Mouse (Mus musculus): ENCODE results near the gene Myb. TPM values are rescaled to one million over a fixed set of nuclear protein-coding genes. Genes with fewer than 3 reads are reported as not detected.

The Myb gene
- total RNA-seq, 1 experiment, result 2.4 TPM

- Histone ChIP-seq H3K4me1 (ENCODE audit: control insufficient read depth in 2 of 2, insufficient read depth in 2 of 2, low read length in 2 of 2, poor library complexity in 1 of 2) (no peaks in the 10 kb centered on the region), H3K36me3 (ENCODE audit: control insufficient read depth, insufficient read depth, low read length, poor library complexity, severe bottlenecking) (no peaks in the 10 kb centered on the region), H3K27ac (ENCODE audit: insufficient read depth, low read depth, low read length, poor library complexity, severe bottlenecking) (no peak overlapping the region), H3K9me3 (ENCODE audit: control insufficient read depth, insufficient read depth, low read depth, low read length) (no peaks in the 10 kb centered on the region), H3K4me3 (ENCODE audit: insufficient read depth in 1 of 2, low read depth in 1 of 2, low read length in 2 of 2, poor library complexity in 1 of 2, severe bottlenecking in 1 of 2) (no peak overlapping the region), H3K9ac (ENCODE audit: insufficient read depth, low read depth, low read length, poor library complexity, severe bottlenecking) (no peak overlapping the region)
- TF ChIP-seq MAFK (IDR thresholded peaks at IDR 0.05; ENCODE audit: insufficient read depth, low read depth, low read length) (no peak), HCFC1 (IDR thresholded peaks at IDR 0.05; ENCODE audit: borderline replicate concordance, insufficient read depth, low read length) (no peak), ZC3H11A (IDR thresholded peaks at IDR 0.05; ENCODE audit: borderline replicate concordance, low read depth, low read length) (no peak), ZNF384 (IDR thresholded peaks at IDR 0.05; ENCODE audit: low read depth, low read length) (no peak), CHD2 (IDR thresholded peaks at IDR 0.05; ENCODE audit: low read depth, low read length) (no peak)
- in situ Hi-C loops (cut with MboI; ENCODE audit: low sequenced_read_pairs in 2 of 2, unreplicated experiment in 2 of 2), result no loop called here
- no peak for DNase-seq (ENCODE audit: low read depth, low spot score)
Measured at GRCm38 (mm10) chr10:21167842-21168241, 7.1 kb upstream of the Myb start.

DNA sequence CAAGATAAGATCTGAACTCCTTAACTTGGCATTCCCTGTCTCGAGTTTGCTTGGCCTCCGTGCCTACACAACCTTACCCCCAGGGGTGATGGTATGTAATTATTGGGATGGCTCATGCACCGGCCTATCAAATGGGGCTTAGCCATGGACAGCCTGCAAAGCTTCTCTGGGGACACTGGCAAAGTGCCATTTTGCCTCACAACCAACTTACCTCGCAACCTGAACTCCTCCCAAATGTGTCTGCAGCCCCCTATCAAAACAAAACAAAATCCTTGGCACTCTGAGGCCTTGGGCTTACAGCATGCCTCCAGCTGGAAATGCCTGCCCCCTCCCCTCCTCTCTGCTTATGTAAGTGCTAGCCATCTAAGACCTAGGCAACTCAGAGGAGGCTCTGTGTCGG is 6.4 kb upstream of the Myb start:
- H3K4me1 ChIP-seq (ENCODE audit: control insufficient read depth in 2 of 2, insufficient read depth in 2 of 2, low read length in 2 of 2, poor library complexity in 1 of 2), result no peaks in the 10 kb centered on the region
- H3K36me3 ChIP-seq (ENCODE audit: control insufficient read depth, insufficient read depth, low read length, poor library complexity, severe bottlenecking), result no peaks in the 10 kb centered on the region
- no peak for DNase-seq (ENCODE audit: low read depth, low spot score)
- in situ Hi-C loops (cut with MboI; ENCODE audit: low sequenced_read_pairs in 2 of 2, unreplicated experiment in 2 of 2), result no loop called here
- H3K9ac ChIP-seq (ENCODE audit: insufficient read depth, low read depth, low read length, poor library complexity, severe bottlenecking), result no peak overlapping the region
- no peaks in the 10 kb centered on the region for H3K9me3 ChIP-seq (ENCODE audit: control insufficient read depth, insufficient read depth, low read depth, low read length)
- H3K27ac ChIP-seq (ENCODE audit: insufficient read depth, low read depth, low read length, poor library complexity, severe bottlenecking), result no peak overlapping the region
- no peak overlapping the region for H3K4me3 ChIP-seq (ENCODE audit: insufficient read depth in 1 of 2, low read depth in 1 of 2, low read length in 2 of 2, poor library complexity in 1 of 2, severe bottlenecking in 1 of 2)
- no peak for TF ChIP-seq HCFC1 (IDR thresholded peaks at IDR 0.05; ENCODE audit: borderline replicate concordance, insufficient read depth, low read length)
- no peak for TF ChIP-seq ZC3H11A (IDR thresholded peaks at IDR 0.05; ENCODE audit: borderline replicate concordance, low read depth, low read length)
- TF ChIP-seq CHD2 (IDR thresholded peaks at IDR 0.05; ENCODE audit: low read depth, low read length), result no peak
- TF ChIP-seq ZNF384 (IDR thresholded peaks at IDR 0.05; ENCODE audit: low read depth, low read length), result no peak
- TF ChIP-seq MAFK (IDR thresholded peaks at IDR 0.05; ENCODE audit: insufficient read depth, low read depth, low read length), result no peak

- TF ChIP-seq ZNF384 (IDR thresholded peaks at IDR 0.05; ENCODE audit: low read depth, low read length) (no peak), ZC3H11A (IDR thresholded peaks at IDR 0.05; ENCODE audit: borderline replicate concordance, low read depth, low read length) (no peak), HCFC1 (IDR thresholded peaks at IDR 0.05; ENCODE audit: borderline replicate concordance, insufficient read depth, low read length) (no peak), CHD2 (IDR thresholded peaks at IDR 0.05; ENCODE audit: low read depth, low read length) (no peak), MAFK (IDR thresholded peaks at IDR 0.05; ENCODE audit: insufficient read depth, low read depth, low read length) (no peak)
- no peak overlapping the region for H3K27ac ChIP-seq (ENCODE audit: insufficient read depth, low read depth, low read length, poor library complexity, severe bottlenecking)
- no peaks in the 10 kb centered on the region for H3K36me3 ChIP-seq (ENCODE audit: control insufficient read depth, insufficient read depth, low read length, poor library complexity, severe bottlenecking)
- no peaks in the 10 kb centered on the region for H3K9me3 ChIP-seq (ENCODE audit: control insufficient read depth, insufficient read depth, low read depth, low read length)
- H3K4me3 ChIP-seq (ENCODE audit: insufficient read depth in 1 of 2, low read depth in 1 of 2, low read length in 2 of 2, poor library complexity in 1 of 2, severe bottlenecking in 1 of 2), result no peak overlapping the region
- no peaks in the 10 kb centered on the region for H3K4me1 ChIP-seq (ENCODE audit: control insufficient read depth in 2 of 2, insufficient read depth in 2 of 2, low read length in 2 of 2, poor library complexity in 1 of 2)
- in situ Hi-C loops (cut with MboI; ENCODE audit: low sequenced_read_pairs in 2 of 2, unreplicated experiment in 2 of 2), result no loop called here
- no peak for DNase-seq (ENCODE audit: low read depth, low spot score)
- H3K9ac ChIP-seq (ENCODE audit: insufficient read depth, low read depth, low read length, poor library complexity, severe bottlenecking), result no peak overlapping the region
Measured at GRCm38 (mm10) chr10:21165411-21165810, 4.6 kb upstream of the Myb start.

- in situ Hi-C loops (cut with MboI; ENCODE audit: low sequenced_read_pairs in 2 of 2, unreplicated experiment in 2 of 2), result no loop called here
- Histone ChIP-seq H3K36me3 (ENCODE audit: control insufficient read depth, insufficient read depth, low read length, poor library complexity, severe bottlenecking) (no peaks in the 10 kb centered on the region), H3K27ac (ENCODE audit: insufficient read depth, low read depth, low read length, poor library complexity, severe bottlenecking) (no peak overlapping the region), H3K4me3 (ENCODE audit: insufficient read depth in 1 of 2, low read depth in 1 of 2, low read length in 2 of 2, poor library complexity in 1 of 2, severe bottlenecking in 1 of 2) (no peak overlapping the region), H3K9ac (ENCODE audit: insufficient read depth, low read depth, low read length, poor library complexity, severe bottlenecking) (no peak overlapping the region), H3K9me3 (ENCODE audit: control insufficient read depth, insufficient read depth, low read depth, low read length) (no peaks in the 10 kb centered on the region), H3K4me1 (ENCODE audit: control insufficient read depth in 2 of 2, insufficient read depth in 2 of 2, low read length in 2 of 2, poor library complexity in 1 of 2) (no peaks in the 10 kb centered on the region; a peak in 1 of 4 replicates)
- TF ChIP-seq CHD2 (IDR thresholded peaks at IDR 0.05; ENCODE audit: low read depth, low read length) (no peak), MAFK (IDR thresholded peaks at IDR 0.05; ENCODE audit: insufficient read depth, low read depth, low read length) (no peak), ZNF384 (IDR thresholded peaks at IDR 0.05; ENCODE audit: low read depth, low read length) (no peak)
- no peak for DNase-seq (ENCODE audit: low read depth, low spot score)
Measured at GRCm38 (mm10) chr10:21162124-21162523, 1.3 kb upstream of the Myb start.
